Mouse (Mus musculus) liver, embryonic 14.5 days (tissue): Measurements from ENCODE around the gene Zfp612.

ENCODE experiments used
- CTCF ChIP-seq: IDR thresholded peaks from 2 replicates; pipeline ENCODE4 v1.5.1; 2016; ENCODE audit warnings: antibody characterized with exemption, low read depth, control low read depth
- EP300 ChIP-seq: IDR thresholded peaks from 2 replicates; pipeline ENCODE4 v1.6.1; 2016; ENCODE audit warnings: antibody characterized with exemption, low read depth

- no peak for TF ChIP-seq CTCF
- no peak for TF ChIP-seq EP300
These were observed 39.9 kb upstream of the Zfp612 start, which contains the start of gene Chst4 for GRCm38 (mm10) chr8:110039659-110040058.
